Mouse (Mus musculus): ENCODE data around the gene Ubxn7. TPM values are rescaled to one million over a fixed set of nuclear protein-coding genes. Genes with fewer than 3 reads are reported as not detected.

Ubxn7 gene
- polyA plus RNA-seq (2012; rRNA removed; ENCODE audit: low replicate concordance): 8.7 and 19.2 TPM in 2 replicates

DNA sequence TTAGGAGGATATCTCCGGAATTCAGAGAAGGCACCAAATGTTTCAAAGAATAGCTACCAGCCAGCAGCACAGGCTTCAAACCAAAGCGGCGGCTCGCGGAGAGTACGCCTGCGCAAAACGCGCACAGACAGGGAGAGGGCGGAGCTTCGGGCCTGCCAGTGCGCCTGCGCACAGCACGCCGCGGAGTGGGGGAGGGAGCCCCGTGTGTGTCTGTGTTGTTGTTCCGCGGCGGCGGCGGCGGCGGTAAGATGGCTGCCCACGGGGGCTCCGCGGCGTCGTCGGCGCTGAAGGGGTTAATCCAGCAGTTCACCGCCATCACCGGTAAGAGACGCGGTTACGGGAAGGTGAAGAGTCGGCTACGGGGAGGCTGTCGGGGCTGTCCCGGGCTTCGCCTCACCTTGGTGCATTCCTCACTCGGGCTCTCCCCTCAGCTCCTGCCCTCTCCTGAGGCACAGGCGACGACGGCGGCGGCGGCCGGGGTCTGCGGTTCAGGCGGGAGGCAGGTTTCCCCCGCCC is at the start of gene Ubxn7:
Gene Ubxn7, plus strand, starts transcription at position 218 of the 516 bp plus-strand sequence.

DNA sequence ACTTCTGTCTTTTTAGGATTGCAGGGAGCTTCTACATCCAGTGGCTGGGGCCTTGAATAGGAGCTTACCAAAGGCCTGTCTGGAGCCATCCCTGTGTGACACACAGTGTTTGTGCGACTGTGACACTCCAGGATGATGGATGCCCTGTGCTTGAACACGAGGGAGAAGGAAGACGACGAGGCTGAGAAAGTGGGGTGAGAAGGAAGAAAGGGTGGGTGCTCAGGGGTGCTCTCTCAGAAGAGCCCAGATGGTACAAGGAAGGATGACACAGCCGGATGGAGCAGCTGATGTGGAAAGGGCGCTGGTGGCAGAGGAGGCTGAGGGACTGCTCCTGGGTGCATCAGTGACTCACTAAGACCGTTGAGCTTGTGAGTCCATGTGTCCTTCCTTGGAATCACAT is 68.2 kb downstream of the Ubxn7 start, which contains the start of gene Tm4sf19:
Gene Tm4sf19, plus strand, starts transcription at position 240 of the 400 bp plus-strand sequence.

DNA sequence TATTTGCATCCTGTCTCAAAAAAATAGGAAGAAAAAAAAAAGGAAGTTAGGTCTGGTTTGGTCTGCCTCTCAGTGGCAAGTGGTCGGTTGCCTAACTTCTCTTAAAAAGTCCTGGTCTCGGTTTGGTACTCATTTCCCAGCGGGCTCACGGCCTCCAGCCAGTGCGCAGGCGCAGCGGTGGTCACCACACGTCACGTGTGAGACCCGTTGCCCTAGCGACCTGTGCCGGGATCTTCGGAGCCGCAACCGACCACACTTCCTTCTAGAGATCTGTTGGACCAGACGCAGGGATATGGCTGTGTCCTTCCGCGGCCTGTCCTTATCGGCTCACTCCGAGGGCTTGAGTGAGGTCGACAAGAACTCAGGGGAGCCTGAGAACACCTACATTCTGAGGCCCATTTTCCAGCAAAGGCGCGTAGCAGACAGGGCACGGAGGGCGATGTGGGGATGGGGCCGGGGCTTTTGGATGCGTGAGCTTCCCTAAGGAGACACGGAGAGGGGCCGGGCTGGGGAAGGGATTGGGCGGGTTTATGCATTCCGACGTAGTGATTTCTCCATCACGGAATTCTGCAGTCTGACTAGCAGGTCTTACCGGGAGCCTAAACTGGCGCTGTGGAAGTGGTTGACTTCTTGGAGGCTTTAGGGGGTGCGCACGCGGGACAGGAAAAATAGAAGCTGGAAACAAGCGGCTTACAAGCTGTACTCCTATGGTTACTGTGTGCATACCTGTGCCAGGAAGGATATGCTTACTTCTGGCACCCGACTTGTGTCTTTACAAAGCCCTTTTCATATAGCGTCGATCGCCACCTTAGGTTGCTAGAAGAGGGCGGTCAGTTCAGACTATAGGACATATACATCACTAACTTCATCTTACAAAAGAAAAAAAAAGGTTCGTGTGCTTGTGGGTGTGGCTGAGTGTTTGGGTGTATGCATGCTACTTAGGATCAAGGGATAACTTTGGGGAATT is 87.7 kb downstream of the Ubxn7 start, which contains the start of gene Tctex1d2:
Gene Tctex1d2, plus strand, starts transcription at position 186 of the 967 bp plus-strand sequence.

DNA sequence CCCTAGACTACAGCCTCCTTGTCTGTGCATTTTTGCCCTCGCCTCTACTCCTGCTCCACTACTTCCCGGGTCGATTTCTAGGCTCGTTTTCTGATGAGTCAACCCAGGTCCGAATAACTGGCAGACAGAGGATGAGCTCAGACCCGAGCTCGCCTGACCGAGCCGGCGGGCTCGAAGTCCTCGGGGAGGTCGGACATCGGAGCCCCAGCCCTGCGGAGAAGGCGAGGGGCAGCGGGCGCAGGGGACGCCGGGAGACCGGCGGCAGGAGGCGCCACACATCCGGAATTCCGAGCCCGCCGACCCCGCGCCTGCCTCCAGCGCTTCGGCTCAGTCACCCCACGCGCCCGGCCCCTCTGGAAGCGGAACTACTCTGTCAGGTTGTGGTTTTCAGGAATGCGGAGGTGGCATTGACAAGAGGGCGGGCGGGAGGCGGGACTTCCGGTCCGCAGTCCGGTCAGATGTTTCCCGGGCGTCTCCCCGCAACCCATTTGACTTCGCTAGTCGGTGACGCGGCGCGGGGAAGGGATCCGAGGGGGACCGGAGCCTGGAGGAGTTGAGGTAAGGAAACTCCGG is 98.5 kb downstream of the Ubxn7 start, which contains the start of gene Pcyt1a:
Gene Pcyt1a, plus strand, starts transcription at position 448 of the 573 bp plus-strand sequence.

Other genes starting within 250 kb of the Ubxn7 start
- 21.4 and 41.7 TPM in 2 replicates for gene Pigx, start 232.5 kb upstream of the Ubxn7 start, polyA plus RNA-seq (2012; rRNA removed; ENCODE audit: low replicate concordance)
- 4.4 and 8.4 TPM in 2 replicates for gene Cep19, start 232.5 kb upstream of the Ubxn7 start, polyA plus RNA-seq (2012; rRNA removed; ENCODE audit: low replicate concordance)
- 44.5 and 44.7 TPM in 2 replicates for gene Nrros, start 166.7 kb upstream of the Ubxn7 start, polyA plus RNA-seq (2012; rRNA removed; ENCODE audit: low replicate concordance)
- 0.18 TPM in 1 of 2 replicates, not detected in the other for gene Bex6, start 152.4 kb upstream of the Ubxn7 start, polyA plus RNA-seq (2012; rRNA removed; ENCODE audit: low replicate concordance)
- 6.7 and 7.8 TPM in 2 replicates for gene Fbxo45, start 85.1 kb upstream of the Ubxn7 start, polyA plus RNA-seq (2012; rRNA removed; ENCODE audit: low replicate concordance)
- 8.5 and 9.7 TPM in 2 replicates for gene Wdr53, start 85.0 kb upstream of the Ubxn7 start, polyA plus RNA-seq (2012; rRNA removed; ENCODE audit: low replicate concordance)
- gene Smco1, start 60.8 kb upstream of the Ubxn7 start, polyA plus RNA-seq (2012; rRNA removed; ENCODE audit: low replicate concordance): 0.07 and 0.10 TPM in 2 replicates
- gene Rnf168, start 54.8 kb upstream of the Ubxn7 start, polyA plus RNA-seq (2012; rRNA removed; ENCODE audit: low replicate concordance): 6.8 and 15.6 TPM in 2 replicates
- gene Tm4sf19, start 68.2 kb downstream of the Ubxn7 start, polyA plus RNA-seq (2012; rRNA removed; ENCODE audit: low replicate concordance): 0.18 and 0.63 TPM in 2 replicates
- 4.9 and 9.3 TPM in 2 replicates for gene Tctex1d2, start 87.4 kb downstream of the Ubxn7 start, polyA plus RNA-seq (2012; rRNA removed; ENCODE audit: low replicate concordance)
- 31.9 and 32.2 TPM in 2 replicates for gene Pcyt1a, start 98.7 kb downstream of the Ubxn7 start, polyA plus RNA-seq (2012; rRNA removed; ENCODE audit: low replicate concordance)
- gene Slc51a, start 155.6 kb downstream of the Ubxn7 start, polyA plus RNA-seq (2012; rRNA removed; ENCODE audit: low replicate concordance): 0.06 and 0.13 TPM in 2 replicates
- gene Zdhhc19, start 164.0 kb downstream of the Ubxn7 start, polyA plus RNA-seq (2012; rRNA removed; ENCODE audit: low replicate concordance): not detected in 2 replicates